Mouse (Mus musculus) c-Kit-positive CD71-negative TER-119-negative erythroid progenitor cells, embryonic 14.5 days (primary cell): ENCODE data around the gene Slc28a2.
"Not testable (repeated sequence)": the region's sequence is repeated elsewhere in the genome, so short reads cannot be mapped to it uniquely, and the experiment has no call there.

Source experiments
- DNase-seq: peaks from one replicate; pipeline ENCODE4 v3.0.0-alpha.2; 2013; ENCODE audit warnings: low read depth

The Slc28a2 gene

GRCm38 (mm10) chr2:122467351-122468013, 41.2 kb downstream of the Slc28a2 start:
- DNase-seq: peak; percentile 88

- no peak for DNase-seq
Observed at GRCm38 (mm10) chr2:122469221-122469620, 42.9 kb downstream of the Slc28a2 start.

- no peak for DNase-seq
Observed at GRCm38 (mm10) chr2:122476585-122476984, 50.3 kb downstream of the Slc28a2 start.

- DNase-seq: not testable (repeated sequence)
Observed at GRCm38 (mm10) chr2:122483787-122484186, 57.5 kb downstream of the Slc28a2 start.

- no peak for DNase-seq
Observed at GRCm38 (mm10) chr2:122484641-122485040, 58.4 kb downstream of the Slc28a2 start, which contains the start of gene Gm14085. Gene Gm14085, plus strand, starts transcription at chr2:122484941.

GRCm38 (mm10) chr2:122485654-122486053, 59.4 kb downstream of the Slc28a2 start:
- DNase-seq: not testable (repeated sequence)

GRCm38 (mm10) chr2:122486122-122486521, 59.8 kb downstream of the Slc28a2 start:
- DNase-seq: not testable (repeated sequence)

GRCm38 (mm10) chr2:122486674-122487073, 60.4 kb downstream of the Slc28a2 start:
- DNase-seq: no peak
